Mouse (Mus musculus) bone marrow macrophage, adult 2 months (primary cell): ENCODE measurements around the gene Gjb3.

ENCODE experiments used
- CTCF ChIP-seq: IDR thresholded peaks from 2 replicates; pipeline ENCODE4 v1.5.1; 2012; ENCODE audit warnings: low read depth, mild to moderate bottlenecking, low read length, moderate library complexity
- POLR2A ChIP-seq: IDR thresholded peaks from 2 replicates; pipeline ENCODE4 v1.6.1; 2012; ENCODE audit warnings: mild to moderate bottlenecking, low read depth, low read length, borderline replicate concordance

DNA sequence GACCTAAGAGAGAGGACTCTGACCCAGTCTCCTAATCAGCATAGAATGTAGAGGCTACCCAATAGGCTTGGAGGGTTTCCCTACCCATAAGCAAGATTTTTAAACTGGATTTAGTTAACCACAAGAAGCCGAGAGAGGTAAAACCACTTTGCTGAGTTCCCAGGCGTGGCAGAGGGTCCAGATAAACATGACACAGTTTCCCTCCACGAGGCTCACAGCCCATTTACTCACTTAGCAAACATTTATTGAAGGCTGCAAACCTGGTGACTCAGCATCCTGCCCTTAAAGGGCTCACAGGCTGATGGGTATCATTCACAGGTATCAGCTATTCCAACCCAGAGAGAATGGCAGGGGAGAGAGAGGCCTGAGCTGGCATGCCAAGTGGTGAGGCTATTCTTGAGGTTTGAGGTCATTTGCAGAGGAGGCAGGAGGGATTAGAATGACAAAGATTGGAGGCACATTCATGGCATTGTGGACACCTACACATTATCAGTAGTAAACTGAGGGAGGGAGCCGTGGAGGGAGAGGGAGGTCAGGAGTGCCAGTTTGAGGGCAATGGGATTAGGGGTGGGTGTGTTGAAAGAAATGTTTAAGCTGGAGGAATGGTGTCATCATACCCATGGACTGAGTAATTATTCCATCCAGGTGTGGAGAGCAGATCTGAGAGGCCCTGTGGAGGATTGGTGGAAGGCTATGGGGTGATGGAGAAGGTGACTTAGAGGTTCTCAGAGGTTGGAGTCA lies 19.1 kb upstream of the Gjb3 start:
- no peak for TF ChIP-seq CTCF
- no peak for TF ChIP-seq POLR2A
